Mouse (Mus musculus) layer of hippocampus, postnatal 14 days (tissue): ENCODE results near the gene Kif3b. TPM values are rescaled to one million over a fixed set of nuclear protein-coding genes. Genes with fewer than 3 reads are reported as not detected.
"Not testable (repeated sequence)": the region's sequence is repeated elsewhere in the genome, so short reads cannot be mapped to it uniquely, and the experiment has no call there.

Experiments
- DNase-seq, 2 experiments: peaks; one replicate each; pipeline ENCODE4 v3.0.0; 2021 to 2022; ENCODE audit warnings: low spot score in 2 of 2, mixed read lengths in 1 of 2
- total RNA-seq, 2 experiments: library from RNA; stranded (reverse); gene quantifications; 2 replicates each; pipeline ENCODE4 v1.2.3; 2021

Kif3b gene
- total RNA-seq, 2 experiments from 2014 or later = 63.5 to 69.2 TPM

DNA sequence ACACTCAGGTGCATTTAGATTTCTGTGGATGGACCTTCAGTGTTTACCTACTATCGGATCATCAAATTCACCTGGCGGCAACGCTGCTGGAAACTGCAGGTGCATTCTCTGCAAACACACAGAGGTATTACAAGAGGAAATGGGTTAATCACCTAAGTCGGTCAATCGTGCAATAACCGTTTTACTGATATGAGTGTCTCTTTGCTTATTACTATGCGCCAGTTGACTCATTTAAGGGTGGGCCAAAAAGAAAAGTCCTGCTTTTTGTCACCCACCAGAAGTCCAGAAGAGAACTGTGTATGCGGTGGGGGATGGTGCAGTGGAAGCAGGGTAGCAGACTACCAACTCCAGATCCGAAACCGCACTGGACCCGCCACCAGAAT is 53.8 kb downstream of the Kif3b start:
- no peak for DNase-seq

DNA sequence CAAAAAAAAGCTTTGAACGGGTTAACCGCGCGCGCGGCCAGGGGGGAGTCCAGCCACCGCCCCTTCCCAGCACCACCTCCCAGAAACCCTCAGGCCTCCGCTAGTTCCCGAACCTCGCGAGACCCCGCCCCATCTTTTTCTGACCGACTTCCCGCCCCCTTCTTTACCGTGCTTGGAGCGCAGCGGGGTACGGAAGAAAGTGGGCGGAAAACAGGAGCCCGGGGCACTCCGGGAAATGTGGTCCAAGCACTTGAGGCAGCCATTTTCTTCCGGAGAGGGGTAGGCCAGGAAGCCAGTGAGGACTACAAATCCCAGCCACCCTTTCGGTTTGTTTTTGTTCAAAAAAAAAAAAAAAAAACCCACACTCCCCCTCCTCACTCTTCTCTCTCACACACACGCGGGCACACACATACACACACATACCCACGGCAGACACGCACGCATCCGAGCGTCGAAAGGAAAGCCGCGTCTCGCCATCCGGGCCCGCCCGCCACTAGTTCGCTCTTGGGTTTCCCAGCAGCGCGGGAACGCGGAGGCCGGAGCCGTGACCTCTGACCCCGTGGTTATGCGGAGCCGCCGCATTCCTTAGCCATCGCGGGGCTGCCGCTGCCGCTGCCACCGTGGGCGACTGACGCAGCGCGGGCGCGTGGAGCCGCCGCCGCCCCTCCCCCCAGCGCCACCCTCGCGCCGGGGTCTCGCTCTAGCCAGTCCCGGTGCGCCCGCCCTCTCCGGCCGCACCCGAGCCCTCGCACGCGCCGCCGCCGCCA is 54.4 kb downstream of the Kif3b start, which contains the start of gene Asxl1:
Gene Asxl1 (plus strand): TSS at position 376 of the 767 bp plus-strand sequence.
- peak; percentile 95 to 98 for DNase-seq

DNA sequence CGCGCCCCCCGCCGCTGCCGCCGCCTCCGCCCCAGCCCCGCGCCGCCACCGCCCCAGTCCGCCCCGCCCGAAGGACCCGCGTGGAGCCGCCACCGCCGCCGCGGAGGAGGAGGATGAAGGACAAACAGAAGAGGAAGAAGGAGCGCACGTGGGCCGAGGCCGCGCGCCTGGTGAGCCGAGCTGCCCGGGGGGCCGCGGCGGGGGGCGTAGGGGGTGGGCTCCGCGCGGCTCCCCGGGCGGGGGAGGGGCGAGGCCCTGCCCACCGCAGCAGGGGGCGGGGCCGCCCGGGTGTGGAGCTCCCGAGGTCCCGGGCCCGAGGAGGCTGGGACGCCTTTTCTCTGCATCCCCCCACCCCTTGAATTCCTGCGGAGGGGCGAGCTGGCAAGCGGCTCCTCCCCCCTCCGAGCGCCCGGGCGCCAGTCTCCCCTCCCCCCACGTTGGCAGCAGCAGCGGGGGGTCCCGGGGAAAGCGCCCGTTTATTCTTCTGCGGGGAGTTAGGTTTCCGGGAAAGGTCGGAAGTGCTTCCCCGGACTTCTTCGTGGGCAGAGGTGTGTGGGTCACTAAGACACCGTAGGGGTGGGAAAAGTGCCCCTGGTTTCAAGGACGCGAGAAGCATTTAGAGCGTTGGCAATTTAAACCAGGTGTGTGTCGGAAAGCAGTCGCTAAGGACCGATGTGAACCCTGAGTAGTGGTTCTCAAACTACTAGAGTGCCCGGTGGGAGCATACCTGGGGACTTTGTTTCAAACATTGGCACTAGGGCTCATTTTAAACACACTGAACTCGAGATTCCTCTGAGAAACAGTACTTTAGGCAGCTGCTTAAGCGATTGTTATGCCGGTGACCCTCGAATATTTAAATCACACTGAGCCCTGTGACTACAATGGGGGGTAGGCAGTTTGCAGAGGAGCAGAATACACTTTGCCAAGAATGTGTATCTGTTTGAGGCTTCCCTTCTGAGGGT is 55.3 kb downstream of the Kif3b start:
- DNase-seq = peak; percentile 34 to 57

DNA sequence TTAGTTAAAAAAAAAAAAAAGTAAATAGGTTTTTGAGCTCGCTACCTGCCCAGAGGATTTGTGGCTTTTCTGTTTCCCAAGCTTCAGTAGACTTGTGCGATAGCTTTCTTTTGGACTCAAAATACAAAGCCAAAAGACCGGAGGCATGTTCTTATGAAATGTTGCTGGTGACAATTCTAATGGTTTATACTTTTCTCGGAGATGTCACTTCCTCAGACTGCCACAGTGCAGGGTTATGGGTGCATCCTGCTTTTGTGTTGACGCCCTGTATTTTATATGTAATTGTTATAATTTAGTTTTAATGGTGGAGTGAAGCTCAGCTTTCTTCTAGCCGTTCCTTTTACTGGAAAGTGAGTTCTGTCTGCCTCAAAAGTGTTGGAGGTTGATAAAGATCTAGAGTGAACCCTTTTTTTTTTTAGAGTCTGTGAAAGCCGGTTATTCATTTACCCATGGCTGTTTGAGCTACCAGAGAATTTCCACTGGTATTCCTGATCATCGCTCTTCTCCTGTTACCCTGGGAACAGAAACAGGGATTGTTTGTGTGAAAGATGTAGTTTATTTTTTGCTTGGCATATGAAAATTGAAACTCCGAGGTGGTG is 56.1 kb downstream of the Kif3b start:
- no peak for DNase-seq

DNA sequence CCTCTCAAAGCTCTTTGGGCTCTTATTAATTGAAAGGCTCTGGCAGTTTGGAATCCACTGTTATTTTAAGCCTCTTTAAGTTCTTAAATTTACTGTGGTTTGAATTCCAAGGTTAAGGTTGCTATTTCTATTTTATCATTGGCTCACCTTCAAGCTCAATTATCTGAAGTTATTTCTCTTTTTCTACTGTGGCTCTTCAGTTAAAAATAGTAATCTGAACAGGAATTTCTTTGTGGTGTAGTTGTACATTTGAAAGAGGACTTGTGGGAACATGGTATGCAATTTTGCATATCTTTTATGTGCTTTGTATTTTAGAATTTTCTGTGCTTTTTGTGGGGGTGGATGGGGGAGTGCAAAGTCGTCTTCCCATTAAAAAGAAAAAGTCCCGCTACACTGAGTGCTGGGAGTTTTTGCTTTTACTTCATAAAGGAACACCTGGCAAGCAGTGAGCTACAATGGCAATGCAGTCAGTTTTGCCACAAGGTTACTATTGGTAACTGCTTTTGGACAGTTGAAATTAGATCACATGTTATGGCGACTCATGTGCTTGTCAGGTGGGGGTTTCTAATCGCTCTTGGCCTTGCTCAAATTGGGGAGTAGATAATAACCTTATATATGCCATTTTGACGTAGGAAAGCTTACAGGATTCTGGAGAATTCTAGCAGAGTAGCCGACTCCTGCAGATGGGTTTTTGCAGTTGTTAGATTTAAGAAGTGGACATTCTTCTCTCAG is 57.1 kb downstream of the Kif3b start:
- no peak for DNase-seq

DNA sequence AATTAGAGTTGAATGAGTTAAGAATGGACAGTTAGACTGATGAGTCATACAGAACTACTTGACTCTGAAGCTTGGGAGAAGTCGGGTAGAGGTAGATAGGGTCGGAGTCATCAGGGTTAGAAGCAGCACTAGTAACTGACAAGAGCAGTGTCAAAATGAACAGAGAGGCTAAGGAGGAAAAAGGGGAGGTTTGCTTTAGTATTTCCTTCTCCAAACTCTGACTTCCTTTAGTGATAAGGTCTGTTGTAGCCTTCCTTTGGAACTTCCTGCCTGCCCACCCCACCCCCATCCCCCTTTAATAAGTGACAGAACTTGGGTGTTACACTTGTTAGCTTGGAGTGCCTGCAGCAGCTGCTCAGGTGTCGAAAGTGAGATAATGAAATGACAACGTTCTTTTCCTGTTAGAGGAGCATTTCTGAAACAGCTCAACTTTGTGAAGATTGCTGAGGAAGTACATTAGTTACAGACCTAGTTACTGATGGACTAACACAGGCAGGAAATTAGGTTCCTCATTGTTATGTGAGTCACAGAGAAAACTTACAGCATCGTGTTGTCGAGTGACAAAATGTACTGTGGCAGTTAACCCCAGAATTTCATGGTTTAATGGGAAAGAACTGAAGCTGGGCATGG is 59.5 kb downstream of the Kif3b start:
- DNase-seq = no peak

DNA sequence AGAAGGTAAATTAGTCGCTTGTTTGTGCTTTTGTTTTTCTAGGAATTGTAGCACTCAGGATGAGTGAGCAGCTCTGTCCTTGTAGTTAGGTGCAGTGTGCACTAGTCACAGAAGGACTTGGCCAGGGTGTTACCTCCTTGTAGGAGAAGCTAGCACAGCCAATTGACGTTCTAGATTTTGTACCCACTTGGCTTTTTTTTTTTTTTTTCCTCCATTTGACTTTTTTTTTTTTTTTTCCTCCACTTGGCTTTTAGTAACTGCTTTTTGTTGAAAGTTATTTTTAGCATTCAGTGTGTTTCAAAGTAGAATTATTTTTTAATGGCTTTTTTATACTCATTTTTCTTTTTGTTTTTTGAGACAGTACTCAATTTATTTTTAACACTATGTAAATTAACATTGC is 63.4 kb downstream of the Kif3b start:
- no peak for DNase-seq

DNA sequence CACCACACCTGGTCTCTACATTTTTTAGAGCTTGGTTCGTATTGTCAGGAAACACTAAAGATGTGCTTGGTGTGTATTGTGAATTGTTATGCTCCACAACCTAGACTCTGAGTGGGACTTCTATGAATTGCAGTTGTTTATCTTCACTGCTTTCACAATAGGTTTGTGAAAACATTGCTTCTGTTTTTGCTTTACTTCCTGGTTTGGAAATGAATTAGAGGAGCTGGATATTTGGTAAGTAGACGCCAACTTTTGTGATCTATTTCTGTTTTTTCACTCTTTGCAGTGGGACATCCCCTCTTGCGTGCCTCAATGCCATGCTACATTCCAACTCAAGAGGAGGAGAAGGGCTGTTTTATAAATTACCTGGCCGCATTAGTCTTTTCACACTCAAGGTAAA is 65.6 kb downstream of the Kif3b start:
- DNase-seq = no peak

DNA sequence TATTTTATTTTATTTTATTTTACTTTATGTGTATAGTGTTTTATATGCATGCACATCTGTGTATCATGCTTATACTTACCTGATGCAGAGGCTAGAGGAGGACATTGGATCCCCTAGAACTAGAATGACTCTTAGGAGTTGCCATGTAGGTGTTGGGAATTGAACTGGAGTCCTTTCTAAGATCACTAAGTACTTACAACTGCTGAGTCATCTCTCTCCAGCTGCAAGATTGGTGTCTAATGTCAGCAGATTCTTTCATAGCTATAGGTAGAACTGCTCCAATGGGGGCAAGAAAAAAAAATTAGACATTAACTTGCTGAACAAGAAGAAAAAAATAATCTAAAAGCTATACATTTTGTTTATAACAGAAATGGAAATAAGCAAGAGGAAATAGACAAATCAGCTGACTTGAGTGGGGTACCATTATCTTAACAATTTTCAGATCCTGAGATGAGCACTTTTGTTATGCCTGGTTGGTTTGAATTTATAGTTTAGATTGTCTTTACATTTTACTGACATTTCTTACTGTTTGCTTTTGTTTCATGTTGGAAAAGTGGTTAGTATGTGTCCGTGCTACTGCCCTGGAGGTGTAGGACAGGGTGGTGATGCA is 70.0 kb downstream of the Kif3b start:
- DNase-seq = no peak

DNA sequence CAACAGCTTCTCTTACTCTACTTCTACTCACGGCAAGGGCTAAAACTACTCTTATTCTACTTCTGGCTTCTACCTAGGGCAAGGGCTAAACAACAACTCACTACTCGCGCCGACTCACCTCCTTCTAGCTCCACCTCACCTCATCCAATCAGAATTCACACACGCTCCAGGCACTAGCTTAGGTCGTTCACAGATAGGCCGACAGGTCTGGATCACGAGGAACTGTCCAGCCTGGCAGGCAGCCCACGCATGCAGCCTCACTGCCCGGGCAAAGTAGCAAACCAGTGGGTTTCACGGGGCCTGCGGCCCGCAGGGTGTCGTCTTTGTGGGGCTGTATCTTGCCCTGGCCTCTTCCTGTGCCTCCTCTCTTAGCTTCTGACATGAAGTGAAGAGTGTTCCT is 73.3 kb downstream of the Kif3b start:
- DNase-seq = not testable (repeated sequence)

DNA sequence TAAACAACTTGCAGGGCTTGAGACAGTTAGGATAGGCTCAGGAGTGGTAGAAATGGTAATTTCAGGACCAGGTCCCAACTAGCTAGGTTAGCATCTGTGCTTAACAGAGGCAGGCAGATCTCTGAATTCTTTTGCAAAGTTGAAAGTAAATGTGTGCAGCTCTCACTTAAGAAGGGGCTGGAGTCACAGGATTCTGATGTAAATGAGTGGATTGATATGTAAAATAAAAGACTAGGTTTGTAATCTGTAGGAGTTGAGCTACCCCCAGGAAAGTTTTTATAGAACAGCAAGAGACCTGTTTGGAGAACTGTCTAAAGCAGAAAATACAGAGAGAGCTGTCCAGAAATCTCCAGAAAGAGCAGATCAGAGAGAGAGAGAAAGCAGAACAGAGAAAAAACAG is 79.7 kb downstream of the Kif3b start:
- DNase-seq = no peak

DNA sequence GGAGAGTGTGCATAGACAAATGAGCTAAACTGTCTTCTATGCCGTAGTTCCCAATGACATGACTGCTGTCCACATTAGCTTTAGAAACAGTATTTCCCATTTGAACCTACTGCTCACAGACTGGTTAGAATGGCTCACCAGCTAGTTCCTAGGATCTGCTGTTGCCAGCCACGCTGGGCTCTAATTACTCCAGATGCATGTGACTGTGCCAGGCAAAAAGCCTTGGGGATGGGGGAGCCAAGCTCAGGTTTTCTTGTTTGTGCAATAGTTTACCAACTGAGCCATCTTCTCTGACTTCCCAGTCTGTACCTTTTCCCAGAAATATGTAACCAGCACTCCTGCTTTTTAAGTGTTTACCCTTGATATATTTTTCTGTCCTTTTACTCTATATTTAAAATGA is 84.2 kb downstream of the Kif3b start:
- DNase-seq = no peak

DNA sequence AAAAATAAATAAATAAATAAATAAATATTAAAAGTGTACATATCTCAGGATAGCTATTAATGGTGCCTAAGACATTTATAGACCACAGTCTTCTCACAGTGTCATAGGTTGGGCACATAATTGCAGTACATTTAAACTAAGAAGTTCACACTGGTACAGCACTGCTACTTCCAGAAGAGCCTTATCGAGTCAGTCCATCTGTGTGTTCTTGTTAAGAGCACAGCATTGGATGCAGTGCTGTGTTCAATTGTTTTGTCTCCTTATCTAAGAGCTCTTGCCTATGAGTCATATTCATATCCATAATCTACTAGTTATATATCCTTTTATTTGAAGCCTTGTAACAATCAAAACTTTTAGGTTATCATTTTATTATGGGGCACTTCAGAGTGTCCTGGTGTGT is 89.3 kb downstream of the Kif3b start:
- no peak for DNase-seq

Other genes starting within 250 kb of the Kif3b start
- 1 to 10 TPM; 5.5 to 7.4 TPM for gene Ccm2l, start 225.5 kb upstream of the Kif3b start, total RNA-seq
- gene Hck, start 182.9 kb upstream of the Kif3b start, total RNA-seq = 1 to 10 TPM; 2.2 to 2.4 TPM
- 10 to 100 TPM; 93.0 to 93.3 TPM for gene Tm9sf4, start 130.1 kb upstream of the Kif3b start, total RNA-seq
- gene Tspyl3, start 66.0 kb upstream of the Kif3b start, total RNA-seq = 10 to 100 TPM; 25.7 to 26.1 TPM
- 1 to 10 TPM; 4.5 to 5.3 TPM for gene Plagl2, start 50.0 kb upstream of the Kif3b start, total RNA-seq
- 10 to 100 TPM; 16.0 to 18.0 TPM for gene Pofut1, start 49.9 kb upstream of the Kif3b start, total RNA-seq
- gene Asxl1, start 54.4 kb downstream of the Kif3b start, total RNA-seq = 10 to 100 TPM; 34.6 to 34.7 TPM
- gene 4930404H24Rik, start 201.4 kb downstream of the Kif3b start, total RNA-seq = not detected
- 10 to 100 TPM; 55.6 to 60.1 TPM for gene Nol4l, start 238.6 kb downstream of the Kif3b start, total RNA-seq